Mouse (Mus musculus) stomach, embryonic 14.5 days (tissue): ENCODE measurements around the gene Trim42. TPM values are rescaled to one million over a fixed set of nuclear protein-coding genes. Genes with fewer than 3 reads are reported as not detected.
A peak's percentile ranks its signal among the peaks of the same experiment; 100 is the strongest.

Experiments
- ATAC-seq: fragments of 200-750 bp; cut with Nextera tagmentation; 2 replicates; pipeline ENCODE4 v1.8.0; 2017; ENCODE audit warnings: low read depth, moderate TSS enrichment; ENCODE audit not compliant: insufficient number of reproducible peaks, insufficient read depth, low FRiP score
- H3K27ac ChIP-seq: fragments of 300-500 bp; sonication (generic); 2 replicates; pipeline ENCODE4 v1.5.1; 2014; ENCODE audit warnings: mild to moderate bottlenecking, low read length, moderate library complexity, mixed read lengths
- H3K27me3 ChIP-seq: fragments of 300-500 bp; sonication (generic); 2 replicates; pipeline ENCODE4 v1.6.1; 2014; ENCODE audit warnings: low read length, control low read depth, mixed read lengths; ENCODE audit not compliant: control insufficient read depth, insufficient read depth
- H3K36me3 ChIP-seq: fragments of 300-500 bp; sonication (generic); 2 replicates; pipeline ENCODE4 v1.6.1; 2014; ENCODE audit warnings: mild to moderate bottlenecking, control low read depth, low read length, moderate library complexity, mixed read lengths; ENCODE audit not compliant: control insufficient read depth, insufficient read depth
- H3K4me1 ChIP-seq: fragments of 300-500 bp; sonication (generic); 2 replicates; pipeline ENCODE4 v1.6.1; 2014; ENCODE audit warnings: low read length, control low read depth, mixed read lengths; ENCODE audit not compliant: control insufficient read depth, insufficient read depth
- H3K4me2 ChIP-seq: fragments of 300-500 bp; sonication (generic); replicated peaks from 2 replicates; pipeline ENCODE4 v1.6.1; 2014; ENCODE audit warnings: low read depth, low read length, control low read depth
- H3K4me3 ChIP-seq: fragments of 300-500 bp; sonication (generic); 2 replicates; pipeline ENCODE4 v1.5.1; 2014; ENCODE audit warnings: low read depth, low read length, control low read depth
- H3K9ac ChIP-seq: fragments of 300-500 bp; sonication (generic); replicated peaks from 2 replicates; pipeline ENCODE4 v1.6.1; 2014; ENCODE audit warnings: low read depth, mild to moderate bottlenecking, control low read depth, low read length, moderate library complexity, mixed read lengths
- H3K9me3 ChIP-seq: fragments of 300-500 bp; sonication (generic); 2 replicates; pipeline ENCODE4 v1.6.1; 2016; ENCODE audit warnings: low read depth, low read length, control low read depth; ENCODE audit not compliant: control insufficient read depth
- WGBS: fragments of 180-500 bp; shearing (Covaris S2); extraction: QIAGEN DNeasy Blood & Tissue Kit; methylation state at CpG from one replicate; pipeline ENCODE4 v1.1.7; 2014; 5-methylcytosine and 5-hydroxymethylcytosine counted together
- polyA plus RNA-seq: library from polyadenylated mRNA; unstranded; fragments of >200 nt; fragmentation: Nextera tagmentation; extraction: Ambion mirVana; gene quantifications from 2 replicates; pipeline ENCODE4 v1.2.1, GENCODE M21; 2014

Trim42 gene
- polyA plus RNA-seq, 1 experiment from 2014 or later = not detected

DNA sequence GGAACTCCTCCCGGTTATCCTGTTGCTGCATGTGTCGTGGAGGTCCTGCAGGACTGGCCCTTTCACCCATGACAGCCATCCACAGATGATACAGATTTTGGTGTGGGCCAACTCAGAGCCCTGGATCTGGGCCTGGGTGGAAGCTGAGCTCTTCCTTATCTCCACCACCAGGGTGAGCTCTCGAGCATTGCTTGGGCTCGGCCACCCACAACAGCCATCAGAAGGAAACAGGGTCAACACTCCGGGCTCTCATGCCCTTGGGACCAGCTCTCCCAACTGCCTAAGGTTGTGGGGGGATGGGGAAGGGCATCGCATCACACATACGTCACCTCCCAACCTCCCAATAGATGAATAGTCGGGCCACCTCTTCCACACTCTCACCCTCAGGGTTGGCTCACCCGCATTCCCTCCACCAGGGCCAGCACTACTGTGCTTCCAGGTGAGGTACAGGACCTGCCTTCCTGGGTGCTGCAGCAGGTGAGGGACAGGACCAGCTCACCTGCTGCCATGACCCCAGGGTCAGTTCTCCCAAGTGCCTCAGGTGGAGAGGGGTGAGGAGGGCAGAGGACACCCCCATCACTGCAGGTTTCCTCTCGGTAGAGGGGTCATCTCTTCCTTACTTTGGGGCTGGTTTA lies 54.2 kb downstream of the Trim42 start:
- ATAC-seq = 0 out of 2 replicates have a peak, but pooled peaks have one; percentile 14
- H3K4me1 ChIP-seq = no peaks in the 10 kb centered on the region
- H3K9me3 ChIP-seq = no peaks in the 10 kb centered on the region
- H3K4me2 ChIP-seq = no peak overlapping the region
- H3K4me3 ChIP-seq = no peak overlapping the region
- WGBS = 71% methylated on average over 10 of the region's 10 CpGs
- no peak overlapping the region for H3K9ac ChIP-seq
- no peak overlapping the region for H3K27ac ChIP-seq
- no peaks in the 10 kb centered on the region for H3K27me3 ChIP-seq
- no peaks in the 10 kb centered on the region for H3K36me3 ChIP-seq

DNA sequence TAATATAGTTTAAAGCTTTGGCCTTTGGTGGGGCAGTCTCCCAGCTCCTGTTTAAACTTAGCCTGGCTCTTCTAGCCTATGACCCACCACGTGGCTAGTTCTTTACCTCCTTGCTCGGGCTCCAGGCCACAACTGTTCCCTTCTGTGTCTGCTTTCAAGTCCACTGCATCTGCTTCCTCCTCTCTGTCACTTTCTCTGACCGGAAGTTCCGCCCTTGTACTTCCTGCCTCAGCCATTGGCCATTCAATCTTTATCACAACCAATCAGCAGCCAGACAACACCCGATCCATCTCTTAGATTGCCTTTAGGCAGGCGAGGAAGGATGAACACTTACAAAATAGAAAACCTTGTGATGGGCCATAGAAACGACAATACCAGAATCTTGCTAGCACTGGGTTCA lies 58.1 kb downstream of the Trim42 start:
- Histone ChIP-seq H3K9me3 (no peaks in the 10 kb centered on the region), H3K27me3 (no peaks in the 10 kb centered on the region), H3K9ac (no peak overlapping the region), H3K36me3 (no peaks in the 10 kb centered on the region), H3K4me1 (no peaks in the 10 kb centered on the region), H3K4me2 (no peak overlapping the region), H3K27ac (no peak overlapping the region), H3K4me3 (no peak overlapping the region)
- ATAC-seq = no peak
- 86% methylated on average over 7 of the region's 7 CpGs for WGBS

GRCm38 (mm10) chr9:97309509-97310053 lies 60.2 kb downstream of the Trim42 start:
- Histone ChIP-seq H3K4me1 (no peaks in the 10 kb centered on the region), H3K4me3 (no peak overlapping the region), H3K9ac (no peak overlapping the region), H3K9me3 (no peaks in the 10 kb centered on the region), H3K4me2 (no peak overlapping the region), H3K27me3 (no peaks in the 10 kb centered on the region), H3K27ac (no peak overlapping the region), H3K36me3 (no peaks in the 10 kb centered on the region)
- 87% methylated on average over 7 of the region's 7 CpGs for WGBS
- no peak for ATAC-seq

GRCm38 (mm10) chr9:97307705-97308485 lies 61.9 kb downstream of the Trim42 start:
- Histone ChIP-seq H3K4me3 (no peak overlapping the region), H3K4me1 (no peaks in the 10 kb centered on the region), H3K36me3 (no peaks in the 10 kb centered on the region), H3K27ac (no peak overlapping the region), H3K9ac (no peak overlapping the region), H3K27me3 (no peaks in the 10 kb centered on the region), H3K9me3 (no peaks in the 10 kb centered on the region), H3K4me2 (no peak overlapping the region)
- no peak for ATAC-seq
- WGBS = 34% methylated on average over 6 of the region's 6 CpGs
